Mouse (Mus musculus) testis, adult 2 months (tissue): ENCODE data around the gene Arl5c.

ENCODE experiments used
- CTCF ChIP-seq: fragments of 200-500 bp; IDR thresholded peaks from 2 replicates; pipeline ENCODE4 v1.5.1; 2012; ENCODE audit warnings: low read depth, mild to moderate bottlenecking, inconsistent platforms, low read length, moderate library complexity; ENCODE audit not compliant: control insufficient read depth, insufficient read depth, insufficient replicate concordance
- POLR2A ChIP-seq: fragments of 200-500 bp; IDR thresholded peaks from 2 replicates; pipeline ENCODE4 v1.6.1; 2012; ENCODE audit warnings: low read depth, mild to moderate bottlenecking, inconsistent platforms, low read length, moderate library complexity; ENCODE audit not compliant: control insufficient read depth

GRCm38 (mm10) chr11:98040975-98041374 is 45.0 kb upstream of the Arl5c start:
- no peak for TF ChIP-seq CTCF
- no peak for TF ChIP-seq POLR2A
